Mouse (Mus musculus): ENCODE measurements around the gene Duoxa2.

Gene Duoxa2

DNA sequence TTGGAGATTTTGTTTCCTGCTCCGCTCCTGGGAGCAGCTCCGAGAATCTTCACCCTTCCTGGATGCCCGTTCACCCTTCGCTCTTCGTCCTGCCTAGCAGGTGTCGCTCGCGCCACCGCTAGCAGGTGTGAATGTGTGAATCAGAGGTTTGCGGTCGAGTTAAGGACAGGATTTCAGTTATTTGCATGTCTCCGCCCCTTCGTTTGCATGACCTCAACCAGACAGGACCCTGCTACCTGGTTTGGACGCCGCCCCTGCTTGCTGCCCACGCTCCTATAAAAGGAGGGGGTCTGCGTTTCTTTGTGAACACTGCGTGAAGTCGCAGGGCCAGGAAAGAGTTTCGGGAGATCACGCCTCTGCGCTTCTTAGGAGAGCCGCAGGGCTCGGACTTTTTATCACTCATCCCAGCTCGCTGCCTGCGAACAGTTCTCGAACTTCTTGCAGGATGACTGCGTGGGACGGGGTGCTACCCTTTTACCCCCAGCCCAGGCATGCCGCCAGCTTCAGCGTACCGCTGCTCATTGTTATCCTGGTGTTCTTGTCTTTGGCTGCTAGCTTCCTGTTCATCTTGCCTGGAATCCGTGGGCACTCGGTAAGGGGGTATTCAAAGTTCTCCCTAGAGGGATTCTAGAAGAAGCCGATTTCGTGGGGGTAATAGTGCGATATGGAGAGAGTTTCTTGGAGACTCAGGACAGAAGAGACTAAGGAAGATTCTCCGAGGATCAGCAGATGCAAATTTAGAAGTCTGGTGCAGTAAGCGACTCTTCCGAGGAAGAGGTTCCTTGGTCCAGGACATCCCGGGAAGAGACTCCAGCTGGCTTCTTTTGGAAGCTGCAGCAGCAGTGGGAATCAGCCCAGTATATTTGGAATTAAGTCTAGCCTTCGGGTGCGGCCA, at the start of gene Duoxa2:
Gene Duoxa2 (plus strand): TSS at position 305 of the 895 bp plus-strand sequence.
- DNase-seq (ENCODE audit: low spot score) = peak; percentile 38

GRCm38 (mm10) chr2:122255997-122256396, 42.7 kb upstream of the Duoxa2 start:
- no peak for DNase-seq (ENCODE audit: low spot score)

DNA sequence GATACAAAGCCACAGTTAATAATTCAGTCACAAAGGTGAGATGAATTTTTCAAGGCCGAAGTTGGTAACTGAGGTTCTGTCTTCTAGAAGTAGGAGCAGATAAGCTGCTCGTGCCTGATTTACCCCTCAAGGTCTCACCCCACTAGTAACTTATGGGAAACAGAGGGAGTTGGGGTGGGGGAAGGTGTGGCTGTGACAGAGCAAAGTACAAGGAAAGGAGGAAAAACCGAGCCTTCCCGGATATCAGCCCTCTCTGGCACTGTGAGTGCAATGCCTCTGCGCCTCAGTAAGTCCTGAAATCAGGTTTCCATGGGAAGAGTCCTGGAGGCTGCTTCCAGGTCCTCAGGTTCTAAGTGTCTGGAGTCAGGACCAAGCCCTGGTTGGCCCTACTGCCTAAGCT, 38.0 kb upstream of the Duoxa2 start:
- no peak for DNase-seq (ENCODE audit: low spot score)

DNA sequence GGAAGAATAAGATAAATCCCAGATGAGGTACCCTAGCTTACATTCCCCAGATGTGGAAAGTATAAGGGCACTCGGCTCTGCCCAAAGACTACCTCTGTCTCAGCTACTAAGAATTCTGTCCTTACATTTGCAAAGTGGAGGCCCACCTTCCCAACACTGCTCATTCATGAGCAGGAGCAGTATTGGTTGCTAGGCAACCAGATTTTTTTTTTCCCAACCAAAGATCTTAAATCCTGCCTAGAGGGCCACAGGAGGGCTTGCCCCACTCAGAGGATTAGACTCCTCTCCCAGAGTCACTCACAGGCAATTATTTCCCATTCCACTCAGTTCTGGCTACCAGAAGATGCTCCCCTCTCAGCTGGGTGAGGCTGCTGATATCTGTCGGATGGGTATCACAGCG, 34.0 kb upstream of the Duoxa2 start:
- DNase-seq (ENCODE audit: low spot score) = no peak

- peak; percentile 65 for DNase-seq (ENCODE audit: low spot score)
Measured at GRCm38 (mm10) chr2:122266407-122267193, 32.1 kb upstream of the Duoxa2 start.

- no peak for DNase-seq (ENCODE audit: low spot score)
Measured at GRCm38 (mm10) chr2:122278769-122279168, 19.9 kb upstream of the Duoxa2 start.

- no peak for DNase-seq (ENCODE audit: low spot score)
Measured at GRCm38 (mm10) chr2:122284091-122284490, 14.6 kb upstream of the Duoxa2 start.

DNA sequence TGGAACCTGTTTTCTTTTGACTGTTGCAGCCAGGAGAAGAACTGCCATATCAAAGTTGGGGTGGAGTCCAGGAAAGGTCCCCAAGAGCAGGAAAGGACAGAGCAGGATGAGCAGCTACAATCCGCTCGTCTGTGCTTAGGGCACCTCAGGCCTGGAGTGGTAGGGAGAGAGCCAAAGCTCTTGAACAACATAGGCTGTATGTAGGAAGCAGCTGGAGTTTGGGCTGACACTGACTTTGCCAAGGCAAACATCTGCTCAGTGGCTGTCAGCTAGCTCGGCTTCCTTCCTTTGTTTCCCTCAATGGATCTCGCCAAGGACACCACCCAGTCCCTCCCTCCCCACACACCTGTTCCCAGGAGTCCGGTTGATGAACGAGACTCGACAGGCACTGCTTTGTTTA, 12.6 kb upstream of the Duoxa2 start:
- no peak for DNase-seq (ENCODE audit: low spot score)

DNA sequence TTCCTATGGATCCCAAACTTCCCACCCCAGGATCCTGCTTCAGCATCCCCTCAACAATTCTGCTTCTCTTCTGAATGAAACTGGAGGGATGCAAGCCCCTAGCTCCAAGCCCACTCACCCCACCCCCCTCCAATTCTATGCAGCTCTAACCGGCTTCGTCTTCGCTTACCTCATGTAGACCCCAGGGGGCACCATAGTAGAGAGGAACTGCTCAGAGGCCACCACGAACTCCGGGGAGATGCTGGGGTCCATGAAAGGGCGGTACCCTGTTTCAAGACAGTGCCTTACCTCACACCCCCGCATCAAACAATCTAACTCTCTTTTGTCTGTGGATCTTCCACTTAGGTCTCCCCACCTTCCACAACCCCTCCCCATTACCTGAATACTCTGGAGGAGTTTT, 3.8 kb upstream of the Duoxa2 start:
- DNase-seq (ENCODE audit: low spot score) = no peak

DNA sequence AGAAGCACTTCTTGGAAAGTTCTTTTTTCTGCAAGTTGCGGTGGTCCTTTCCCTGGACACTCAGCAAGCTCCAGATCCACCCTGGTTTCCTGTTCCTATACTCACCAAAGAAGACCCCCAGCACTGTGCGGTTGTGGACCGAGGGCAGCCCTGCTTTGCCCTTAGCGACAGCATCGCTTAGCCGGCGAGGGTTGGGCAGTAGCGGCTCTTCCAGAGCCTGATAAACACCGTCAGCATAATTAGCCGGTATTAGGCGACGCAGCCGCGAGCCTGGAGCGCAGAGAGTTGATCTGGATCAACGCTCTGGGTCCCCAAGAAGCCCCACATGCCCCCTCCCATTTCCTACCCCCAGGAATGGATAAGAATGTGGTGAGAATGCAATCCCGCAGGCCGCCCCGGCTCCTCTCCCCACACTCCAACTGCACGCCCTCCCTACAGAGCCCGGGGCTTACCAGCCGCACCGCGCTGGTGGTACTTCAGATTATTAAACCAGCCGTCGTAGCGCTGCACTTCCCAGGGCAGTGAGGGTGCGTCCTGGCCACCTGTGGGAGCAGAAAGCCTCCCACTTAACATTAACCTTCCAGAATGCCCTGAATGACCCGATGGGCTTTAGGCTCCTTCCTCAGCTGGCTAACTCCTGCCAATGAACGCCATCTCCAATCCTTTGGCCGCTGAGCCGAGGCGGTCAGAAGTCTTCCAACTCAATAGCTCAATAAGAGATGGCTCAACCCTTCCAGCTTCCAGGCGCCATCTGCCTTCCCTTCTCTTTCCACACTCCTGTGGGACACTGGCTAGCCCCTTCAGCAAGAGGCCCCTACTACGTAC, 1.2 kb upstream of the Duoxa2 start:
- DNase-seq (ENCODE audit: low spot score) = no peak

- no peak for DNase-seq (ENCODE audit: low spot score)
Measured at GRCm38 (mm10) chr2:122298096-122298499, 602 bp upstream of the Duoxa2 start, which contains the start of gene Duox2. TSS of gene Duox2 (minus strand) at chr2:122298449.

GRCm38 (mm10) chr2:122299911-122300655, 1.4 kb downstream of the Duoxa2 start:
- no peak for DNase-seq (ENCODE audit: low spot score)

DNA sequence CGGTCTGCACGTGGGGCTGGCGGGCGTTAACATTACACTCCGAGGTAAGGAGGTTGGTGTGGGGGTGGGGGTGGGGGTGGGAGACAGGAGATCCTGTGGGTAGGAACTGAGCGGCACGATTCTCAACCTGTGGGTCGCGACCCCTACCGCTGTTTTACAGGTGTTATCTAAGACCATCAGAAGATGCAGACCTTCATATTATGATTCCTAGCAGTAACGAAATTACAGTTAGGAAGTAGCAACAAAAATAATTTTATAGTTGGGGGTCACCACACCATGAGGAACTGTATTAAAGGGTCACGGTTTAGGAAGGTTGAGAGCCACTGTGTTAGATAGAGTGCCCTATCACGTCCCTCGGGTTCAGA, 1.9 kb downstream of the Duoxa2 start:
- DNase-seq (ENCODE audit: low spot score) = no peak

DNA sequence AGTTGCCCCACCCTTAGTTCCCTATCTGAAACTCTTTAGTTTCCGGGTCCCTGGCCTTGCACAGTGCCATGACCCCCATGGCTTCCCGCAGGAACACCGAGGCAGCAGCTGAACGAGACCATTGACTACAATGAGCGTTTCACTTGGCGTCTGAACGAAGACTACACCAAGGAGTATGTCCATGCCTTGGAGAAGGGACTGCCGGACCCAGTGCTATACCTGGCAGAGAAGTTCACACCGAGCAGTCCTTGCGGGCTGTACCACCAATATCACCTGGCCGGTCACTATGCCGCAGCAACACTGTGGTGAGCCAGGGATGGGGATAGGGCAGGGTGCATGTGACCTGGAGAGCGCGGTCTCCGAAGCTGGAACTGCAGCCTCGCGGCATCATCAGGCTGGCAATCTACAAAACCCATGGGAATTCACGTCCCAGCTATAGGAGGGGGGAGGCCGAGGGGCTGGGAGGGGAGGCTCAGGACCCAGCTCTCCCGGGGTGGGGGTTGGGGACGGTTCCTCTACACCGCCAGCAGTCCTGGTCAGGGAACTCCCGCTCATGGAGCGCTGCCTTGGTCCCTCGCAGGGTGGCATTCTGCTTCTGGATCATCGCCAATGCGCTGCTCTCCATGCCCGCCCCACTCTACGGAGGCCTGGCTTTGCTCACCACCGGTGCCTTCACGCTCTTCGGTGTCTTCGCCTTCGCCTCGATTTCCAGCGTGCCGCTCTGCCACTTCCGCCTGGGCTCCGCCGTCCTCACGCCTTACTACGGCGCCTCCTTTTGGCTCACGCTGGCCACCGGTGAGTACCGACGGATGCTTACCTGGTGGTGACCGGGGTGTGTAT, 2.6 kb downstream of the Duoxa2 start:
- DNase-seq (ENCODE audit: low spot score) = no peak

GRCm38 (mm10) chr2:122301921-122302573, 3.3 kb downstream of the Duoxa2 start:
- no peak for DNase-seq (ENCODE audit: low spot score)

- peak; percentile 44 for DNase-seq (ENCODE audit: low spot score)
Measured at GRCm38 (mm10) chr2:122302574-122303241, 4.0 kb downstream of the Duoxa2 start.

DNA sequence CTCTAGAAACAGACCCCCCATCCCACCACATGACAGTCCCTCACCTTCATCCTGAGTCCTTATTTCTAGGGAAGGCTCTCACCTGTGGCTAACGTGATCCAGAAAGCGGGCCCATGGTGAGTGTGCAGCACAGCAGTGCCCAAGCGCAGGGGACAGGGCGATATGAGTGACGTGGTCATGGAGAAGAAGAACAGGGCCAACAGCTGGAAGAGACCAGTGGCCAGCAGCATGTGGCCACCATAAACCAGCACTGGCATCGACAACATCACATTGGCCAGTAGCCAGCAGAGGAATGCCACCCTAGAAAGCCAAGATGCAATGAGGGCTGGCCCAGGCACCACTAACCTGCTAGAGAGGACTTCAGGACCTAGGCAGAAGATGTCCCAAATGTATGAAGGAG, 5.8 kb downstream of the Duoxa2 start:
- DNase-seq (ENCODE audit: low spot score) = no peak

DNA sequence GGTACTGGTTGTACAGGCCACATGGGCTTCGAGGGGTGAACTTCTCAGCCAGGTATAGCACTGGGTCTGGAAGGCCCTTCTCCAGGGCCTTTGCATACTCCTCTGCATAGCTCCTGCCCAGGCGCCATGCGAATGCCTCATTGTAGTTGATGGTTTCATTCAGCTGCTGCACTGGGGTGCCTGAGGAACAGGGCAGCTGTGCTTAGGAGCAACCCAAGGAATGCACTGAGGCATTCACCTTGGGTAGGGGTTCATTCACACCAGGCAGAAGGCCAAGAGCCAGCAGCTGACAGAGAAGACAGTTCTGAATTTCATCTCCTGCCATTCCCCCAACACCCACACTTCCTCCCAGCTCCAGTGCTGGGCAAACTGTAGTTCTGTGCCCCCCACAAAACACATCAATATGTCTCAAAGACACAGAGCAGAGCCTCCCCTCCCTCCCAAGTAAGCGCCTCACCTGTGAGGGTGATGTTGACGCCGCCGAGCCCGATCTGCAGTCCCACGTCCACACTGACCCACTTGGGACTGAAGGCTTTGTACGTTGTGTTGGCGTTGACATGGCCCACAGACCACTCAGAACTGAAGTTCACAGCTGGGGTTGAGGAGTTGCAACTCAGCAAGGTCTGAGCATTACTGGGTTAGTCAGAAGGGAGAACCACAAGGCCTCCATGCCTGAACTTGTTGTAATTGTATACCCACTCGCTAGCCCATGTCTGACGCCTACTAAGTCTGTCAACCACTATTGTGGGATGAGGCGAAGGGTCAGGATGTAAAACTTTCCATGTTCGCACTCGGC, 6.6 kb downstream of the Duoxa2 start:
- DNase-seq (ENCODE audit: low spot score) = no peak

DNA sequence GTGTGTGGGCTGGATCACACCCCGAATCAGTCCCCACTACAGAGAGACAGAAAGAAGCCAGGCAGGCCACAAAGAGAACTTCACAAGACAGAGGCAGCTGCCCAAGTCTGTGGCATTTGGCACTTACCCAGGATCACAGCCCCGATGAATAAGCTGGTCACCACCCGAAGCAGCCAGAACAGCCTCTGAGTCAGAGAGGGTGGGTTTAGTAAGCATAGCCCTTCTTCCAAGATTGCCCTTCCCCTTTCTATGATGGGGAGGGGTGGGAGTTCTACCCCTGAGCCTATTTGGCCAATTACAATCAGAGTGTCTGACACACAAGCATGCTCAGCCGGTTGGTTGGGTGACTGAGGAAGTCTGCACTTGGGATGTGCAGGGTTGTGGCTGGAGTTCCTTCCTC, 7.5 kb downstream of the Duoxa2 start:
- DNase-seq (ENCODE audit: low spot score) = no peak
